Mouse (Mus musculus): ENCODE measurements at regions not wholly inside any gene's neighbourhood (a gene's known extent, or its start where the extent isn't known, plus 50 kb on each side); places are given as distances from the start of the nearest gene placed in this dataset.

GRCm38 (mm10) chr16:12779079-12779478, 330.4 kb upstream of the Ercc4 start:
- TF ChIP-seq CTCF (IDR thresholded peaks at IDR 0.05; ENCODE audit: low read depth) (no peak), EP300 (optimal IDR thresholded peaks at IDR 0.05) (no peak)
